Mouse (Mus musculus) lung, adult 2 months (tissue): ENCODE measurements around the gene Nhp2.

Source experiments
- CTCF ChIP-seq: fragments of 200-500 bp; IDR thresholded peaks from 2 replicates; pipeline ENCODE4 v1.5.1; 2011; ENCODE audit warnings: mild to moderate bottlenecking, low read length, control low read depth; ENCODE audit not compliant: insufficient read depth
- POLR2A ChIP-seq: fragments of 200-500 bp; IDR thresholded peaks from 2 replicates; pipeline ENCODE4 v1.6.1; 2011; ENCODE audit warnings: low read depth, mild to moderate bottlenecking, control low read depth, low read length, borderline replicate concordance; ENCODE audit errors: extremely low read depth

GRCm38 (mm10) chr11:51579024-51579423, 40.5 kb upstream of the Nhp2 start:
- TF ChIP-seq CTCF = no peak
- no peak for TF ChIP-seq POLR2A
